Mouse (Mus musculus) midbrain, postnatal 0 days (tissue): ENCODE results near the gene Msrb1. TPM values are rescaled to one million over a fixed set of nuclear protein-coding genes. Genes with fewer than 3 reads are reported as not detected.

ENCODE experiments used
- ATAC-seq: fragments of 200-750 bp; cut with Nextera tagmentation; 2 replicates; pipeline ENCODE4 v1.8.0; 2017; ENCODE audit warnings: moderate number of reproducible peaks, mild to moderate bottlenecking, moderate TSS enrichment, moderate library complexity; ENCODE audit not compliant: low FRiP score
- DNase-seq: peaks from one replicate; pipeline ENCODE4 v3.0.0-alpha.2; 2015; ENCODE audit warnings: low spot score
- H3K27ac ChIP-seq: fragments of 300-500 bp; sonication (generic); 2 replicates; pipeline ENCODE4 v1.5.1; 2014; ENCODE audit warnings: low read depth, mild to moderate bottlenecking, low read length, mixed read lengths
- H3K27me3 ChIP-seq: fragments of 300-500 bp; sonication (generic); 2 replicates; pipeline ENCODE4 v1.6.1; 2014; ENCODE audit warnings: low read length, control low read depth, mixed read lengths; ENCODE audit not compliant: insufficient read depth
- H3K36me3 ChIP-seq: fragments of 300-500 bp; sonication (generic); 2 replicates; pipeline ENCODE4 v1.6.1; 2014; ENCODE audit warnings: low read length, control low read depth, mixed read lengths; ENCODE audit not compliant: insufficient read depth
- H3K4me1 ChIP-seq: fragments of 300-500 bp; sonication (generic); 2 replicates; pipeline ENCODE4 v1.6.1; 2014; ENCODE audit warnings: mild to moderate bottlenecking, control low read depth, antibody characterized with exemption, low read length, mixed read lengths; ENCODE audit not compliant: insufficient read depth
- H3K4me2 ChIP-seq: fragments of 300-500 bp; sonication (generic); 2 replicates; pipeline ENCODE4 v1.6.1; 2014; ENCODE audit warnings: low read depth, mild to moderate bottlenecking, low read length, mixed read lengths; ENCODE audit not compliant: poor library complexity, severe bottlenecking
- H3K4me3 ChIP-seq: fragments of 300-500 bp; sonication (generic); 2 replicates; pipeline ENCODE4 v1.5.1; 2014; ENCODE audit warnings: low read depth, mild to moderate bottlenecking, low read length, moderate library complexity
- H3K9ac ChIP-seq: fragments of 300-500 bp; sonication (generic); replicated peaks from 2 replicates; pipeline ENCODE4 v1.6.1; 2014; ENCODE audit warnings: mild to moderate bottlenecking, low read length, moderate library complexity, mixed read lengths; ENCODE audit not compliant: poor library complexity, severe bottlenecking
- H3K9me3 ChIP-seq: fragments of 300-500 bp; sonication (generic); 2 replicates; pipeline ENCODE4 v1.6.1; 2016; ENCODE audit warnings: low read length, control low read depth
- CTCF ChIP-seq: IDR thresholded peaks from 2 replicates; pipeline ENCODE4 v1.5.1; 2016; ENCODE audit warnings: antibody characterized with exemption, mild to moderate bottlenecking
- WGBS: fragments of 180-500 bp; shearing (Covaris S2); extraction: QIAGEN DNeasy Blood & Tissue Kit; methylation state at CpG from one replicate; pipeline ENCODE4 v1.1.7; 2014; 5-methylcytosine and 5-hydroxymethylcytosine counted together
- polyA plus RNA-seq: library from polyadenylated mRNA; unstranded; fragments of >200 nt; fragmentation: Nextera tagmentation; extraction: Ambion mirVana; gene quantifications from 2 replicates; pipeline ENCODE4 v1.2.1, GENCODE M21; 2015
- total RNA-seq: library from RNA; depleted of rRNA; stranded (reverse); fragments of >200 nt; gene quantifications from 2 replicates; pipeline ENCODE4 v1.2.3, GENCODE M21; 2014; rRNA removed

Gene Msrb1
- total RNA-seq (9.6 and 14.1 TPM in 2 replicates), polyA plus RNA-seq (20.6 and 22.6 TPM in 2 replicates)

- Histone ChIP-seq H3K9me3 (no peaks in the 10 kb centered on the region), H3K27ac (peak within 1 kb of the TSS; percentile 59), H3K4me1 (no peaks in the 10 kb centered on the region), H3K4me3 (peak within 1 kb of the TSS; percentile 54), H3K9ac (peak within 1 kb of the TSS; percentile 55), H3K4me2 (peak within 1 kb of the TSS; percentile 85), H3K27me3 (no peaks in the 10 kb centered on the region), H3K36me3 (no peaks in the 10 kb centered on the region)
- DNase-seq = peak; percentile 97
- no peak for TF ChIP-seq CTCF
- under 1% methylated on average over 29 of the region's 29 CpGs for WGBS
- peak; percentile 92 for ATAC-seq
Observed at GRCm38 (mm10) chr17:24736330-24737051, at the start of gene Msrb1. Gene Msrb1, plus strand, starts transcription at chr17:24736642.

- Histone ChIP-seq H3K27ac (no peak overlapping the region), H3K27me3 (no peaks in the 10 kb centered on the region), H3K4me3 (peak overlapping the region; percentile 64), H3K9me3 (no peaks in the 10 kb centered on the region), H3K9ac (peak overlapping the region; percentile 44; the same call in 1 of the 2 replicates), H3K4me2 (peak overlapping the region; percentile 65), H3K36me3 (peaks cover 17% of the 10 kb centered on the region), H3K4me1 (peaks cover 14% of the 10 kb centered on the region)
- ATAC-seq (no peak), DNase-seq (no peak)
- TF ChIP-seq CTCF = no peak
- 2% methylated on average over 25 of the region's 25 CpGs for WGBS
Observed at GRCm38 (mm10) chr17:24687146-24687595, 49.3 kb upstream of the Msrb1 start.

GRCm38 (mm10) chr17:24687599-24687998 lies 48.8 kb upstream of the Msrb1 start:
- ATAC-seq (no peak), DNase-seq (no peak)
- Histone ChIP-seq H3K4me1 (peaks cover 14% of the 10 kb centered on the region), H3K36me3 (peaks cover 18% of the 10 kb centered on the region), H3K9ac (peak overlapping the region; percentile 44; the same call in 1 of the 2 replicates), H3K27me3 (no peaks in the 10 kb centered on the region), H3K9me3 (no peaks in the 10 kb centered on the region), H3K4me2 (peak overlapping the region; percentile 65), H3K4me3 (peak overlapping the region; percentile 64), H3K27ac (no peak overlapping the region)
- WGBS = 21% methylated on average over 23 of the region's 23 CpGs
- no peak for TF ChIP-seq CTCF

GRCm38 (mm10) chr17:24689251-24690081 lies 47.0 kb upstream of the Msrb1 start, which contains the start of gene Syngr3:
Gene Syngr3, minus strand, starts transcription at chr17:24689955.
- H3K4me2 ChIP-seq = peak within 1 kb of the TSS; percentile 65
- peak; percentile 76 for ATAC-seq
- 2% methylated on average over 52 of the region's 55 CpGs for WGBS

GRCm38 (mm10) chr17:24692385-24692784 lies 44.1 kb upstream of the Msrb1 start:
- H3K27me3 ChIP-seq = no peaks in the 10 kb centered on the region
- H3K4me2 ChIP-seq = no peak overlapping the region
- no peak for TF ChIP-seq CTCF
- no peak overlapping the region for H3K4me3 ChIP-seq
- DNase-seq = no peak
- H3K4me1 ChIP-seq = peaks cover 14% of the 10 kb centered on the region
- H3K9ac ChIP-seq = no peak overlapping the region
- ATAC-seq = no peak
- peaks cover 9% of the 10 kb centered on the region; the same call in 1 of the 2 replicates for H3K36me3 ChIP-seq
- 87% methylated on average over 5 of the region's 5 CpGs for WGBS
- H3K27ac ChIP-seq = no peak overlapping the region
- H3K9me3 ChIP-seq = no peaks in the 10 kb centered on the region

More at GRCm38 (mm10) chr17:24689251-24690081, 47.0 kb upstream of the Msrb1 start, which contains the start of gene Syngr3:
- no peaks in the 10 kb centered on the region for H3K9me3 ChIP-seq
- H3K36me3 ChIP-seq = peaks cover 23% of the 10 kb centered on the region
- DNase-seq = peak; percentile 70
- TF ChIP-seq CTCF = 0 out of 2 replicates have a peak, but pooled peaks have one; percentile 15
- peak within 1 kb of the TSS; percentile 64 for H3K4me3 ChIP-seq
- H3K9ac ChIP-seq = peak within 1 kb of the TSS; percentile 93
- H3K27me3 ChIP-seq = no peaks in the 10 kb centered on the region
- peaks cover 14% of the 10 kb centered on the region for H3K4me1 ChIP-seq
- peak within 1 kb of the TSS; percentile 89 for H3K27ac ChIP-seq
